Comparison of ENCODE assay signal across 9 mouse cellular contexts in the genomic region with DNA sequence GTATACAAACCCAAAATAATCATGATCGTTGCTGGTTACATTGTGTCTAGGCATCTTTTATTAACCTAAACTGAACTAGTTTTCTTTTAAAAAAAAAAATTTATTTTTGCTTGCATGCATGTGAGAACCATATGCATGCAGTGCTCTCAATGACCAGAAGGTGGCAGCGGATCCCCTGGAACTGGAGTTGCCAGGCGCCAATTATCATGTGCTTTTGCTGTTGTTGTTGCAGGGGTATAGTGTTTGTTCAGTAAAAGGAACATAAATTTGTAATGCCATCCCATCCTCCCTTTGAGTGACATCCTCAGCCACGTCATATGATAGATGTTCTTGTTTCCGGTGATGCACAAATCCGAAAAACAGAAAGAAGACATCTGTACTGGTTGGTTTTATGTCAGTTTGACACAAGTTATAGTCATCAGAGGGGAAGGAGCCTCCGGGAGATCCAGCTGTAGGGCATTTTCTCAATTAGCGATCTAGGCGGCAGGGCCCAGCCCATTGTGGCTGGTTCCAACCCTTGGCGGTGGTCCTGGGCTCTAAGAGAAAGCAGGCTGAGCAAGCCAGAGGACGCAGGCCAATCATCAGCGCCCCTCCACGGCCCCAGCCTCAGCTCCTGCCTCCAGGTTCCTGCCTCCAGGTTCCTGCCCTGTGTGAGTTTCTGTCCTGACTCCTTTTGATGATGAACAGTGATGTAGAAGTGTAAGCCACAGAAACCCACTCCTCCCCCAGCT. TPM values are rescaled to one million over a fixed set of nuclear protein-coding genes. Genes with fewer than 3 reads are reported as not detected.
DNase-seq lines count a peak whose midpoint lies in the region; ATAC-seq and TF ChIP-seq lines count a peak whose summit lies in the region.
"Had no signal": no experiment of that assay in that cellular context is flagged by ENCODE, and none has a peak within 500 bp of the region (broad histone marks: within the 10 kb centered on the region; RNA-seq: fewer than 3 reads in every experiment).

No protein-coding gene starts in this region.

- TF ChIP-seq POLR2A in bone marrow macrophage, adult 2 months (IDR thresholded peaks at IDR 0.05; ENCODE audit: borderline replicate concordance, low read depth, low read length), result no peak

- H3K4me3 ChIP-seq in intestine, postnatal 0 days (ENCODE audit: low read depth, low read length), result no peak overlapping the region
- no peak overlapping the region for H3K4me3 ChIP-seq in intestine, embryonic 16.5 days (ENCODE audit: low read length)
- H3K4me3 ChIP-seq in bone marrow macrophage, adult 2 months (ENCODE audit: insufficient read depth, low read length), result no peak overlapping the region
- no peak overlapping the region for H3K4me3 ChIP-seq in forebrain, embryonic 11.5 days (ENCODE audit: low read depth, low read length)
- H3K4me3 ChIP-seq in hindbrain, embryonic 14.5 days (replicated peaks; ENCODE audit: low read length), result no peak overlapping the region
- no peak overlapping the region for H3K4me3 ChIP-seq in neural tube, embryonic 13.5 days
- H3K4me3 ChIP-seq: midbrain, embryonic 12.5 days had no signal

- intact Hi-C loops in left cerebral cortex, postnatal 4 days (cut with DNase I), result loop anchor here (5.0 to 10.0 kb wide), 4 partner anchors 352 to 700 kb away; no protein-coding TSS in a partner anchor

- 0 out of 2 replicates have a peak, but pooled peaks cover 5% of the 10 kb centered on the region for H3K27me3 ChIP-seq in intestine, postnatal 0 days (replicated peaks; ENCODE audit: control insufficient read depth, insufficient read depth, low read length)
- no peaks in the 10 kb centered on the region; the same call in 1 of the 2 replicates for H3K27me3 ChIP-seq in intestine, embryonic 16.5 days (replicated peaks; ENCODE audit: control insufficient read depth, insufficient read depth, low read length)
- peaks cover 24% of the 10 kb centered on the region for H3K27me3 ChIP-seq in forebrain, embryonic 11.5 days (ENCODE audit: control insufficient read depth, insufficient read depth, low read length)
- H3K27me3 ChIP-seq in hindbrain, embryonic 14.5 days (ENCODE audit: control insufficient read depth, insufficient read depth, low read length), result peaks cover 54% of the 10 kb centered on the region
- H3K27me3 ChIP-seq in neural tube, embryonic 13.5 days, result peaks cover 80% of the 10 kb centered on the region

- H3K9ac ChIP-seq in intestine, postnatal 0 days (ENCODE audit: low read depth, low read length), result no peak overlapping the region
- no peak overlapping the region for H3K9ac ChIP-seq in intestine, embryonic 16.5 days (ENCODE audit: low read depth, low read length)
- no peak overlapping the region for H3K9ac ChIP-seq in forebrain, embryonic 11.5 days (ENCODE audit: low read length)
- no peak overlapping the region for H3K9ac ChIP-seq in hindbrain, embryonic 14.5 days
- H3K9ac ChIP-seq in neural tube, embryonic 13.5 days, result no peak overlapping the region
- H3K9ac ChIP-seq: midbrain, embryonic 12.5 days had no signal

- H3K4me1 ChIP-seq in intestine, postnatal 0 days (replicated peaks; ENCODE audit: control insufficient read depth, insufficient read depth, low read length), result no peaks in the 10 kb centered on the region
- peaks cover 5% of the 10 kb centered on the region for H3K4me1 ChIP-seq in intestine, embryonic 16.5 days (ENCODE audit: control insufficient read depth, insufficient read depth, low read length)
- H3K4me1 ChIP-seq in bone marrow macrophage, adult 2 months (ENCODE audit: control insufficient read depth, insufficient read depth, low read length), result no peaks in the 10 kb centered on the region
- H3K4me1 ChIP-seq in forebrain, embryonic 11.5 days (replicated peaks; ENCODE audit: control insufficient read depth, insufficient read depth, low read length), result no peaks in the 10 kb centered on the region; the same call in 1 of the 2 replicates
- peaks cover 13% of the 10 kb centered on the region; the same call in 1 of the 2 replicates for H3K4me1 ChIP-seq in hindbrain, embryonic 14.5 days (replicated peaks; ENCODE audit: control insufficient read depth, insufficient read depth, low read length)
- peaks cover 11% of the 10 kb centered on the region for H3K4me1 ChIP-seq in neural tube, embryonic 13.5 days (replicated peaks)

- 50% methylated on average over 13 of the region's 13 CpGs for WGBS in intestine, postnatal 0 days
- 53% methylated on average over 13 of the region's 13 CpGs for WGBS in intestine, embryonic 16.5 days
- 42% methylated on average over 13 of the region's 13 CpGs for WGBS in forebrain, embryonic 11.5 days
- WGBS in hindbrain, embryonic 14.5 days, result 51% methylated on average over 13 of the region's 13 CpGs
- WGBS in neural tube, embryonic 13.5 days, result 43% methylated on average over 13 of the region's 13 CpGs

- H3K4me2 ChIP-seq in intestine, postnatal 0 days (replicated peaks; ENCODE audit: low read depth), result no peak overlapping the region
- no peak overlapping the region for H3K4me2 ChIP-seq in intestine, embryonic 16.5 days (ENCODE audit: low read depth, low read length)
- no peak overlapping the region for H3K4me2 ChIP-seq in forebrain, embryonic 11.5 days (ENCODE audit: low read depth, low read length, severe bottlenecking)
- H3K4me2 ChIP-seq in hindbrain, embryonic 14.5 days (replicated peaks), result no peak overlapping the region
- no peak overlapping the region for H3K4me2 ChIP-seq in neural tube, embryonic 13.5 days
- H3K4me2 ChIP-seq: midbrain, embryonic 12.5 days had no signal

- no peaks in the 10 kb centered on the region for H3K36me3 ChIP-seq in intestine, postnatal 0 days (ENCODE audit: control insufficient read depth, insufficient read depth)
- H3K36me3 ChIP-seq in intestine, embryonic 16.5 days (ENCODE audit: control insufficient read depth, insufficient read depth, low read length), result no peaks in the 10 kb centered on the region
- no peaks in the 10 kb centered on the region for H3K36me3 ChIP-seq in forebrain, embryonic 11.5 days (ENCODE audit: control insufficient read depth, insufficient read depth, low read length)
- no peaks in the 10 kb centered on the region for H3K36me3 ChIP-seq in hindbrain, embryonic 14.5 days (replicated peaks; ENCODE audit: control insufficient read depth, insufficient read depth)
- H3K36me3 ChIP-seq in neural tube, embryonic 13.5 days, result no peaks in the 10 kb centered on the region
- H3K36me3 ChIP-seq: midbrain, embryonic 12.5 days had no signal

- no peaks in the 10 kb centered on the region for H3K9me3 ChIP-seq in intestine, postnatal 0 days (ENCODE audit: control insufficient read depth)
- no peaks in the 10 kb centered on the region for H3K9me3 ChIP-seq in intestine, embryonic 16.5 days (ENCODE audit: control insufficient read depth, low read length)
- H3K9me3 ChIP-seq in forebrain, embryonic 11.5 days (ENCODE audit: control insufficient read depth, low read length), result no peaks in the 10 kb centered on the region
- no peaks in the 10 kb centered on the region for H3K9me3 ChIP-seq in hindbrain, embryonic 14.5 days (ENCODE audit: control insufficient read depth, low read length)
- no peaks in the 10 kb centered on the region for H3K9me3 ChIP-seq in neural tube, embryonic 13.5 days
- H3K9me3 ChIP-seq: midbrain, embryonic 12.5 days had no signal

- DNase-seq in forebrain, embryonic 11.5 days (ENCODE audit: low spot score), result peak; percentile 87
- peak; percentile 91 for DNase-seq in hindbrain, embryonic 14.5 days (ENCODE audit: low spot score)
- peak; percentile 82 for DNase-seq in left cerebral cortex, postnatal 4 days
- DNase-seq in thymus, adult 18-20 months, result peak; percentile 41 to 46

- TF ChIP-seq CTCF in intestine, postnatal 0 days (IDR thresholded peaks at IDR 0.05; ENCODE audit: low read depth), result peak; percentile 95
- TF ChIP-seq CTCF in bone marrow macrophage, adult 2 months (IDR thresholded peaks at IDR 0.05; ENCODE audit: low read depth, low read length), result peak; percentile 71

- H3K27ac ChIP-seq in intestine, postnatal 0 days (ENCODE audit: low read depth, low read length), result no peak overlapping the region
- H3K27ac ChIP-seq in intestine, embryonic 16.5 days (ENCODE audit: low read length), result no peak overlapping the region
- H3K27ac ChIP-seq in bone marrow macrophage, adult 2 months (ENCODE audit: insufficient read depth, low read depth, low read length), result no peak overlapping the region
- H3K27ac ChIP-seq in forebrain, embryonic 11.5 days (ENCODE audit: low read depth, low read length), result no peak overlapping the region
- no peak overlapping the region for H3K27ac ChIP-seq in hindbrain, embryonic 14.5 days
- no peak overlapping the region for H3K27ac ChIP-seq in neural tube, embryonic 13.5 days (replicated peaks)
- H3K27ac ChIP-seq: midbrain, embryonic 12.5 days had no signal

- no peak for ATAC-seq in intestine, postnatal 0 days
- no peak for ATAC-seq in intestine, embryonic 16.5 days
- ATAC-seq in forebrain, embryonic 11.5 days (replicated peaks; ENCODE audit: low FRiP score), result no peak
- 0 out of 2 replicates have a peak, but pooled peaks have one; percentile 48 for ATAC-seq in hindbrain, embryonic 14.5 days (ENCODE audit: low FRiP score)
- 0 out of 2 replicates have a peak, but pooled peaks have one; percentile 17 for ATAC-seq in neural tube, embryonic 13.5 days (ENCODE audit: low read depth)

RNA-seq across cellular contexts. Expression of gene Foxo1, which starts 5.5 kb away (rescaled TPM):
- 4.4 and 4.6 TPM in 2 replicates for polyA plus RNA-seq in intestine, postnatal 0 days (2015; fragmentation: Nextera tagmentation; extraction: Ambion mirVana)
- polyA plus RNA-seq in intestine, embryonic 16.5 days (2015; fragmentation: Nextera tagmentation; extraction: Ambion mirVana), result 3.5 and 4.4 TPM in 2 replicates
- polyA plus RNA-seq in bone marrow macrophage, adult 2 months (2012; ENCODE audit: insufficient read depth, insufficient read length, missing spikeins), result 5.6 and 6.2 TPM in 2 replicates
- 3.7 and 4.2 TPM in 2 replicates for polyA plus RNA-seq in forebrain, embryonic 11.5 days (2014; fragmentation: Nextera tagmentation; extraction: Ambion mirVana)
- polyA plus RNA-seq in hindbrain, embryonic 14.5 days (2014; fragmentation: Nextera tagmentation; extraction: Ambion mirVana), result 3.9 TPM in 2 replicates
- 10 to 100 TPM; 14.6 to 15.1 TPM for total RNA-seq in left cerebral cortex, postnatal 4 days (2021)
- 2.7 and 3.6 TPM in 2 replicates for polyA plus RNA-seq in neural tube, embryonic 13.5 days (2015; fragmentation: Nextera tagmentation; extraction: Ambion mirVana)

Comparison
In these comparisons a context has a peak if more than half of its experiments do, and no peak if none do; other contexts are left out.
1. ATAC-seq: peak in hindbrain, embryonic 14.5 days (single experiment) and neural tube, embryonic 13.5 days (single experiment); none in intestine, postnatal 0 days (single experiment), intestine, embryonic 16.5 days (single experiment) and forebrain, embryonic 11.5 days (single experiment).
2. Peak in every context shown above with its lines, with median percentiles within 50 percentile points of each other: DNase-seq.